Mouse (Mus musculus): ENCODE data around the gene Rccd1.

DNA sequence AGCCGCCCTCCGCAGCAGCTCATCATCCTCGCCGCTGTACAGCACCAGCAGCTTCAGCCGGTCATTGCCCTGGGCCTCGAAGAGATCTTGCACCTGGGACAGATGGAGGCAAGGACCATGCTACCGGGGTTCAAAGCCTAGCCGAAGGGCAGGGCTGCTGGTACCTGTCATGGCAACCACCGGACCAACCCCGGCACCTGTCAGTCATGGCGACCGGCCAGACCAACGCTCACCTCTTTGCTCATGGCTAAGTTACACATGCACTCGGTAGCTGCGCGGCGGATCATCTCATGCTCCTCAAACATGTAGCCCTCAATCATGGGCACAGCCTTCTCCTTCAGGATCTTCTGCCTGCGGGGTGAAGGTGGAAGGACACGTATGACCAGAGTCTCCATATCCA, 1.8 kb upstream of the Rccd1 start:
- TF ChIP-seq CTCF (IDR thresholded peaks at IDR 0.05; ENCODE audit: borderline replicate concordance, extremely low read depth, insufficient read depth, insufficient read length), result no peak
- TF ChIP-seq POLR2A (IDR thresholded peaks at IDR 0.05; ENCODE audit: borderline replicate concordance, extremely low read depth, insufficient read depth, insufficient read length, poor library complexity, severe bottlenecking), result no peak
